Mouse (Mus musculus): Measurements from ENCODE around the gene Rhbdd2.

DNA sequence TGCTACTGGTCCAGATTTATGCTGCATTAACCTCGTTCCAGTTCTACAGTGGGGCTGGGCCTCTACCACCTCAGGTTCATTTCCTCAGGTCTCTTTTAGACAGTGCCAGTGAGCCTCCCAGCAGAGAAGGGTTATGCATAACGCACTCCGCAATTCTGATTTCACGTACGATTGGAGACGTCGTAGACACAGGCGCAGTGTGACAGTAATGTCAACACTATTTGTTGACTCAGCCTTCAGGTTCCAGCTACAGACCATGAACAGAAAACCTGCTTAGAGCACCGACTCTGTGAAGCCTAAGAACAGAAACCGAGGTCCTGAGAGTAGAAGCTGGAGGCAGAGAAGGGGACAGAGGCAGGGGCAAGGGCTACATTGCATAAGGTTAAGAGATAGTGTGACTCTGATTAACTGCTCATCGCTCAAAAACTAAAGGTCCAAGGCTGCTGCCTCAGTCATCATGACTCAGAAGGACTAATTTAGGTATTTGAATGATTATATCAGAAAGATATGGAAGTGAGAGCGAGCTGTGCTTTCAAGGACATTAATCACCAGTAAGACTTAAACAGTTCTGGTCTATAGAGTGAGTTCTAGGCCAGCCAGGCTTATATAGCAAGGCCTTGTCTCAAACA is 50.6 kb downstream of the Rhbdd2 start:
- TF ChIP-seq CTCF (IDR thresholded peaks at IDR 0.05; ENCODE audit: low read depth, low read length) (no peak), POLR2A (IDR thresholded peaks at IDR 0.05; ENCODE audit: extremely low read depth, insufficient read depth, low read length) (no peak)

Data from liver, adult 2 months (tissue).